Mouse (Mus musculus) embryonic fibroblast, embryonic 13.5 days (primary cell): ENCODE measurements around the gene Tyk2.

Source experiments
- CTCF ChIP-seq: IDR thresholded peaks from 2 replicates; pipeline ENCODE4 v1.5.1; 2011; ENCODE audit warnings: mild to moderate bottlenecking, control low read depth, low read length, moderate library complexity, borderline replicate concordance; ENCODE audit not compliant: insufficient read depth
- POLR2A ChIP-seq: IDR thresholded peaks from 2 replicates; pipeline ENCODE4 v1.6.1; 2011; ENCODE audit warnings: low read depth, mild to moderate bottlenecking, control low read depth, low read length, moderate library complexity

DNA sequence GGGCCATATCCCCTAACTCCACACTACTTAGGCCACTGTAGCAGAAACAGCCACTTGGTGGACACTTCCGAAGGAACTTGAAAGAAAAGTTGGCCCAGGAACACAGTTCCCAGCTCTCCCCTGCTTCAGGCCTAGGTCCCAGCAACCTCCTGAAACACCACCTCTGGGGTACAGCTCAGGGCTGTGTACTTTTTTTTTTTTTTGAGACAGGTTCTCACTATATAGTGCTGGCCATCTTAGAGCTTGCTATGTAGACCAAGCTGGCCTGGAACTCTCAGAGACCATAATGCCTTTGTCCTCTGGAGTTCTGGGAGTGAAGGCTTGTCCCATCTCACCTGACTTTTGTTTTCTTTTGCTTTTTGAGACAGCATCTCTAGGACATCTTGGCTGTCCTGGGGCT is 38.1 kb upstream of the Tyk2 start:
- TF ChIP-seq POLR2A (no peak), CTCF (no peak)
